Mouse (Mus musculus): ENCODE data around the gene Tcl1b4. TPM values are rescaled to one million over a fixed set of nuclear protein-coding genes. Genes with fewer than 3 reads are reported as not detected.

The Tcl1b4 gene
- polyA plus RNA-seq, 1 experiment: not detected

DNA sequence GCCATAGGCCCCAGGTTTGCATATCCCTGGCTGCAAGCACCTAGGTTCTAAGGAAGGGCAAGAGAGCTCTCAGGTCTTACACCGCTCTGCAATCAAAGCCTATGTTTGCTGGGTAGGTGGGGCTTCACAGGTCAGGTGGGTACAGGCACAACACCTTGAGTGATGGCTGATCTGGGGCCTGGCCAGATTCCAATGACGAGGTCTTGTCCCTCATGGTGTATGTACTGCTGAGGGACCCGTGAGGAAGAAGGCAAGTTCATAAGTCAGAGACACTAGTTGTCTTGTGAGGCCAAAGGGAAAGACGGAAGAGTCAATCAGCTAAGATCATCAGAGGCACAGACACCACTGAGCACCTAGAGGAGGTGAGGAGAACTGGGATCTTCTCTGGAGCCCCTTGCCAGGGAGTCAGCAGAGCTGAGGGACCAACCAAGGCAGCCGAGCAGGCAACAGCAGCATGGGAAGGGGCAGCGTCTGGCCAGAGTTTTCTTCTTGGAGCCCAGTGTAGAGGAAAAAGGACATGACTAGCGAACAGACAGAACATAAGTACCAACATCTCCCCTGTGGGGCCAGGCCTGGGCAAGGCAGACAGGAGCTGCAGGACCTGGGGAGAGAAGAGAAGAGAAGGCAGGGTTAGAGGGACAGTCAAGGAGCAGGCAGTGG lies 15.5 kb downstream of the Tcl1b4 start:
- Histone ChIP-seq H3K4me3 (ENCODE audit: insufficient read depth, low read depth, low read length) (no peak overlapping the region), H3K27ac (replicated peaks; ENCODE audit: low read depth, low read length) (no peak overlapping the region), H3K4me1 (ENCODE audit: control insufficient read depth, insufficient read depth, insufficient read length, low read length) (no peaks in the 10 kb centered on the region)

DNA sequence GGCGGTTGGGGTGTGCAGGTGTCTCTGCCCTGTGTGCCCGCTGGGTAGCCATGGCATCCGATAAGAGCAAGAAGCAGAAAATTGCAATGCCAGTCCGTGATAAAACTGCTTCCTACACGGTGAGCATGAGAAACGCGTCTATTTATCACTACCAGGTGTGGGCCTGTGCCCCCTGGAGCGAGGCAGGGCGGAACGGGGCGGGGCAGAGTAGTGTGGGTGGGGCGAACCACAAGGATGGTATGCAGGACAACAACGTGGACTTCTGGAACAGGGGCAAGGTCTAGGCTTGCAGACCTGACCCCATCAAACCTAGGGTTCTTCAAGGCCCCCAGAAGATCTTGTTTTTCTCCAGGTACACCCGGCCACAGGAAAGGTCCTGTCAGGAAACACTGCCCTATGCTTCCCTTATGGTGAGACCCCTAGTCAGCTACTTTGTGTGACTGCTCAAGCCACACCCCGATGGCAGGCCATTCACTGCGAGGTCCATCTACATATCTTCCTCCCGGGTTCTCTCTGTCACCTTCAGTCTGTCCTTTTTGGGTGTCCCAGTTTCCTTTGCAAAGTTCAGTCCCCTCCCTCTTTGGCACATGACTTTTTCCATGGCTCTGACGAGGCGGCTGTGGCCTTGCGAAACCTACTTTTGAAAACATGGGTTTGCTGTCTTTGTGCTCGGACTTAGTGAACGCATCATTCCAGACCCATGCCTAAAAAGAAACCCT lies 21.0 kb downstream of the Tcl1b4 start, which contains the start of gene Tcl1:
TSS of gene Tcl1 (minus strand) at position 193 of the 719 bp plus-strand sequence.
- H3K27ac ChIP-seq (replicated peaks; ENCODE audit: low read depth, low read length): no peak within 1 kb of the TSS
- no peak within 1 kb of the TSS for H3K4me3 ChIP-seq (ENCODE audit: insufficient read depth, low read depth, low read length)
- H3K4me1 ChIP-seq (ENCODE audit: control insufficient read depth, insufficient read depth, insufficient read length, low read length): no peaks in the 10 kb centered on the region

DNA sequence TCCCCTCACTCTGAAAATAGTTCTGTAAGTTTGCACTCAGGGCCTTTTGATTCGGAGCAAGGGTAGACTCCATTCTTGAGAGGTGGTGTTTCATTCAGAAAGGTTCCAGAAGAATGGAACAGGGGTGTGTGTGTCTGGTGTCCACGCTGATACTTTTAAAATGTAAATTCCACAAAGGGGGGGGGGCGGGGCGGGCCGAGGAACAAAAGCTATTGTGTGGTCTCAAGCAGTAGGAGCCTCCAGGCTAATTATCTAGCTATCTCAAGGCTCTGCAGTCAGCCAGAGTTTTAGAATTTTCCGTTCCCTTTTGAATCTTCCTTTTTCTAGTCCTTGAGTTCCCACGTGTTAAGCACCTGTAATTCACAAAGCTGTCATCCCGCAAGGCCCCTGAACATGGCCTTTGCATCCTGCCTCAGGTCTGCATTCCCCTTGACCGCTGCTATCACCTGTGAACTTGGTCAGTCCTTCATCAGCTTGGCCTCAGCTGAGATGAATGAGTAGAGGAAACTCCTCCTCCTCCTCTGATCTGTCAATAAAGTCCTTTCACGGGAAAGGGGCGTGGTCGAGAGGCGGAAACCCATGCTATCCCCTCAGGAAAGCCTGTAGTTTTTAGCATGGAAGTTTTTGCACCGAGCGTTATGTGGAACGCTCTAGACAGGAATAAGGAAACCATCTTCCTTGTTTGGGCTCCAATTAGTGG lies 23.0 kb downstream of the Tcl1b4 start:
- no peak overlapping the region for H3K4me3 ChIP-seq (ENCODE audit: insufficient read depth, low read depth, low read length)
- no peak overlapping the region for H3K27ac ChIP-seq (replicated peaks; ENCODE audit: low read depth, low read length)
- H3K4me1 ChIP-seq (ENCODE audit: control insufficient read depth, insufficient read depth, insufficient read length, low read length): no peaks in the 10 kb centered on the region

DNA sequence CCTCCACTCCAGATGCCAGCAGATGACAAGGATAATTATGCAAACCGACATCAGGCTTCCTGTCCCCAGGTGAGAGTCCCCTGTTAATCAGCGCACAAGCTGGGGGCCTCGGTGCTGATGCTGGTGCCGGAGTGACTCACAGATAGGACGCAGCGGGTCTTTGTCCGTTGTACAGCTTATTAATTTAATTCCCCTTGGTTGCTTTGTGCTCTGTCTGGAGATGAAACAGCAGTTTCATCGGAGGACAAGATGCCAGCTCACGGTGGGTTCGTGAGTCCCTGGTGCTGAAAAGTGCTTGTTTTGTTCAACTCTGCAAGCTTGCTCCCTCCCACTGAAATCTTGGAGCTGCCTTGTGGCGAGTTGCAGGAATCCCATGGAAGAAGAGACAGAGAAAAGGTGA lies 32.6 kb downstream of the Tcl1b4 start:
- Histone ChIP-seq H3K4me3 (ENCODE audit: insufficient read depth, low read depth, low read length) (no peak overlapping the region), H3K27ac (replicated peaks; ENCODE audit: low read depth, low read length) (no peak overlapping the region), H3K4me1 (ENCODE audit: control insufficient read depth, insufficient read depth, insufficient read length, low read length) (no peaks in the 10 kb centered on the region)

DNA sequence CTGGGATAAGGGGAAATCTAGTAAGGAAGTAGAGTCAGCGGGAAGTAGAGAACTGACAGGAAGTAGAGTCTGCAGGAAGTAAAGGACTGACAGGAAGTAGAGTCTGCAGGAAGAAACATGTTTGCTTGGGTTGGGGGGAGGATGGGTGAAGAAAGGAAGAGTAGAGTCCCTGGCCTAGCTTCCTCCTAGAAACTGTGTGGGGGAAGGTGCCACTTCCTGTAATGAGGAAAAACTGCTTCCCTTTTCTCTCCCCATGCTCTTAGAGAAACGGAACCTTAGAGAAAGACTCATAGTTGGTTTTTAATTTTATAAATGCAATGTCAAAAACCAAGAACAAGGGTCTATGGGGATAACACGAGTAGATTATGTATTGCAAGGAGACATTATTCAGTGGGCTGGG lies 33.3 kb downstream of the Tcl1b4 start:
- Histone ChIP-seq H3K27ac (replicated peaks; ENCODE audit: low read depth, low read length) (no peak overlapping the region), H3K4me3 (ENCODE audit: insufficient read depth, low read depth, low read length) (no peak overlapping the region), H3K4me1 (ENCODE audit: control insufficient read depth, insufficient read depth, insufficient read length, low read length) (no peaks in the 10 kb centered on the region)

DNA sequence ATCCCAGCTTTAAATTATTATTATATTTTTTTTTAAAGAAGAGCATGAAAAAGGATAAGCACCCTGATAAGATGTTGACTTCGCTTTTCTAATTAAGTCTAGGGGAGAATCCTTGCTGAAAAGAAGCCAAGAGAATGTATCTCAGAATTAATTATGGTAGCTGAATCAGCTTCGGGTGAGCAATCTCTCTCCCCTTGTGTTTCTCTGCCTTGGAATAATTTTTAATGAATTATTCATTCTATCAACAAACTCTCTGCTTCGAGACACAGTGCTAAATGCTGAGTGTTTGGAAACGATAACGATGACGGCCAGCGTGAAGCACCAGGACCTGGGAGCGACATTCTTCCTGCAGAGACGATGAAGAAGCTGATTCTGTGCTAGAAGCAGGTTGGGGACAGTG lies 37.3 kb downstream of the Tcl1b4 start:
- Histone ChIP-seq H3K4me1 (ENCODE audit: control insufficient read depth, insufficient read depth, insufficient read length, low read length) (no peaks in the 10 kb centered on the region), H3K4me3 (ENCODE audit: insufficient read depth, low read depth, low read length) (no peak overlapping the region), H3K27ac (replicated peaks; ENCODE audit: low read depth, low read length) (no peak overlapping the region)

DNA sequence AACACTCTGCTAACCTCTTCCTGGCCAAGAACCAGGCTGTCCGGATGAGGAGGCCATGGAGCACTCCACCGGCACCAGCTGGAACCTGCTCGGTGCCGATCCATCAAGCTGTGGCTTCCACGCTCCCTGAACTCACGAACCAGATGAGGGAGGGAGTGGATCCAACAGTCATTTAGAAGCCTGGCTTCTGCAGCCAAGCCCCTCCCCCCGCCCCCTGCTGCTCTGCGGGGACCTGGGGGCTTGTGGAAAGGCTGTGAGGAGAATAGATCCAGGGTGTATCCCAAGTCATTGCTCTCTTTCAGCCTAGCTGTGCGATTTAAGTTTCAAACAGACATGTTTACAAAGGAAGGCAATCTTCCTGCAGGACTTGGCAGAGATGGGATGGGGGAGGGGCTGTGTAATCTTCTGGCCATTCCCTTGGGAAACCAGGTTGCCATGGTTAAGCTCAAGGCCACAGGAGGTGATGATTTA lies 47.0 kb downstream of the Tcl1b4 start:
- Histone ChIP-seq H3K4me3 (ENCODE audit: insufficient read depth, low read depth, low read length) (no peak overlapping the region), H3K27ac (replicated peaks; ENCODE audit: low read depth, low read length) (no peak overlapping the region)

DNA sequence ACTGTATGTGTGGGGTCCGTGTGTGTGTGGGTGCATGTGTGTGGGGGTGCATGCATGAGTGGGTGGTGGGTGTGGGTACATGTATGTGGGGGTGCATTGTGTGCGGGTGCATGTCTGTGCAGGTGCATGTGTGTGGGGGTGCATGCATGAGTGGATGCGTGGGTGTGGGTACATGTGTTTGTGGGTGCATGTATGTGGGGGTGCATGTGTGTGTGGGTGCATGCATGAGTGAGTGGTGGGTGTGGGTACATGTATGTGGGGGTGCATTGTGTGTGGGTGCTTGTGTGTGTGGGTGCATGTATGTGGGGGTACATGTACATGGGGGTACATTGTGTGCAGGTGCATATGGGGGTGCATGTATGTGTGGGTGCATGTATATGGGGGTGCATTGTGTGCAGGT lies 52.0 kb downstream of the Tcl1b4 start:
- Histone ChIP-seq H3K27ac (replicated peaks; ENCODE audit: low read depth, low read length) (no peak overlapping the region), H3K4me1 (ENCODE audit: control insufficient read depth, insufficient read depth, insufficient read length, low read length) (no peaks in the 10 kb centered on the region), H3K4me3 (ENCODE audit: insufficient read depth, low read depth, low read length) (no peak overlapping the region)

More for the DNA sequence above, 47.0 kb downstream of the Tcl1b4 start:
- H3K4me1 ChIP-seq (ENCODE audit: control insufficient read depth, insufficient read depth, insufficient read length, low read length): no peaks in the 10 kb centered on the region

Other genes starting within 250 kb of the Tcl1b4 start
- gene Syne3, start 192.1 kb upstream of the Tcl1b4 start, polyA plus RNA-seq (2012; ENCODE audit: insufficient read depth, insufficient read length, missing spikeins): 2.8 and 3.3 TPM in 2 replicates
- 123 and 149 TPM in 2 replicates for gene Glrx5, start 169.3 kb upstream of the Tcl1b4 start, polyA plus RNA-seq (2012; ENCODE audit: insufficient read depth, insufficient read length, missing spikeins)
- not detected in 2 replicates for gene Tcl1b2, start 55.9 kb upstream of the Tcl1b4 start, polyA plus RNA-seq (2012; ENCODE audit: insufficient read depth, insufficient read length, missing spikeins)
- gene Tcl1b1, start 42.3 kb upstream of the Tcl1b4 start, polyA plus RNA-seq (2012; ENCODE audit: insufficient read depth, insufficient read length, missing spikeins): not detected in 2 replicates
- not detected in 2 replicates for gene Tcl1b5, start 25.6 kb upstream of the Tcl1b4 start, polyA plus RNA-seq (2012; ENCODE audit: insufficient read depth, insufficient read length, missing spikeins)
- not detected in 2 replicates for gene Tcl1b3, start 10.9 kb upstream of the Tcl1b4 start, polyA plus RNA-seq (2012; ENCODE audit: insufficient read depth, insufficient read length, missing spikeins)
- 0.99 TPM in 1 of 2 replicates, not detected in the other for gene Tcl1, start 20.8 kb downstream of the Tcl1b4 start, polyA plus RNA-seq (2012; ENCODE audit: insufficient read depth, insufficient read length, missing spikeins)
- gene Tunar, start 131.9 kb downstream of the Tcl1b4 start, polyA plus RNA-seq (2012; ENCODE audit: insufficient read depth, insufficient read length, missing spikeins): not detected in 2 replicates

All from brown adipose tissue, adult 24 weeks (tissue).